Mouse (Mus musculus): Measurements from ENCODE around the gene Gm10447. TPM values are rescaled to one million over a fixed set of nuclear protein-coding genes. Genes with fewer than 3 reads are reported as not detected.

Gm10447 gene
- polyA plus RNA-seq (2015; fragmentation: Nextera tagmentation; extraction: Ambion mirVana): 0.22 and 0.25 TPM in 2 replicates

- Histone ChIP-seq H3K4me1 (peaks cover 7% of the 10 kb centered on the region), H3K27me3 (peaks cover 28% of the 10 kb centered on the region), H3K4me2 (peak within 1 kb of the TSS; percentile 85), H3K9me3 (no peaks in the 10 kb centered on the region), H3K36me3 (no peaks in the 10 kb centered on the region), H3K4me3 (peak within 1 kb of the TSS; percentile 57), H3K27ac (peak within 1 kb of the TSS; percentile 12; the same call in 1 of the 2 replicates), H3K9ac (peak within 1 kb of the TSS; percentile 76)
- WGBS: 2% methylated on average over 42 of the region's 42 CpGs
- peak; percentile 65 for ATAC-seq (ENCODE audit: insufficient number of reproducible peaks, insufficient read depth, low FRiP score, low TSS enrichment, low read depth)
Measured at GRCm38 (mm10) chr11:53456474-53457371, at the start of gene Gm10447, which contains the start of gene Shroom1. Gene Gm10447 (minus strand): TSS chr11:53457110. Gene Shroom1 (plus strand): TSS chr11:53457205.

GRCm38 (mm10) chr11:53505026-53505663 lies 48.2 kb upstream of the Gm10447 start:
- H3K27me3 ChIP-seq: no peaks in the 10 kb centered on the region; the same call in 1 of the 2 replicates
- H3K4me1 ChIP-seq: peaks cover 13% of the 10 kb centered on the region; the same call in 1 of the 2 replicates
- no peak overlapping the region for H3K4me2 ChIP-seq
- H3K9me3 ChIP-seq: no peaks in the 10 kb centered on the region
- 54% methylated on average over 5 of the region's 5 CpGs for WGBS
- no peaks in the 10 kb centered on the region for H3K36me3 ChIP-seq
- no peak overlapping the region; the same call in 1 of the 2 replicates for H3K9ac ChIP-seq
- H3K27ac ChIP-seq: no peak overlapping the region
- ATAC-seq (ENCODE audit: insufficient number of reproducible peaks, insufficient read depth, low FRiP score, low TSS enrichment, low read depth): no peak
- H3K4me3 ChIP-seq: no peak overlapping the region

- H3K4me1 ChIP-seq: peaks cover 13% of the 10 kb centered on the region; the same call in 1 of the 2 replicates
- H3K9me3 ChIP-seq: no peaks in the 10 kb centered on the region
- peaks cover 3% of the 10 kb centered on the region; the same call in 1 of the 2 replicates for H3K27me3 ChIP-seq
- no peak overlapping the region for H3K9ac ChIP-seq
- 83% methylated on average over 8 of the region's 8 CpGs for WGBS
- H3K4me2 ChIP-seq: no peak overlapping the region
- no peak overlapping the region for H3K27ac ChIP-seq
- H3K4me3 ChIP-seq: no peak overlapping the region
- H3K36me3 ChIP-seq: no peaks in the 10 kb centered on the region
- ATAC-seq (ENCODE audit: insufficient number of reproducible peaks, insufficient read depth, low FRiP score, low TSS enrichment, low read depth): no peak
Measured at GRCm38 (mm10) chr11:53504376-53504775, 47.5 kb upstream of the Gm10447 start.

- Histone ChIP-seq H3K36me3 (no peaks in the 10 kb centered on the region), H3K4me3 (no peak overlapping the region), H3K27ac (no peak overlapping the region), H3K27me3 (peaks cover 3% of the 10 kb centered on the region; the same call in 1 of the 2 replicates), H3K4me2 (no peak overlapping the region), H3K9ac (no peak overlapping the region), H3K9me3 (no peaks in the 10 kb centered on the region), H3K4me1 (peaks cover 13% of the 10 kb centered on the region; the same call in 1 of the 2 replicates)
- no peak for ATAC-seq (ENCODE audit: insufficient number of reproducible peaks, insufficient read depth, low FRiP score, low TSS enrichment, low read depth)
- WGBS: 76% methylated on average over 5 of the region's 5 CpGs
Measured at GRCm38 (mm10) chr11:53503738-53504137, 46.8 kb upstream of the Gm10447 start.

GRCm38 (mm10) chr11:53502039-53502765 lies 45.3 kb upstream of the Gm10447 start:
- 85% methylated on average over 8 of the region's 8 CpGs for WGBS
- Histone ChIP-seq H3K27ac (no peak overlapping the region), H3K9me3 (no peaks in the 10 kb centered on the region), H3K4me1 (peaks cover 13% of the 10 kb centered on the region; the same call in 1 of the 2 replicates), H3K27me3 (peaks cover 3% of the 10 kb centered on the region; the same call in 1 of the 2 replicates), H3K36me3 (no peaks in the 10 kb centered on the region), H3K4me2 (no peak overlapping the region), H3K9ac (no peak overlapping the region), H3K4me3 (no peak overlapping the region)
- no peak for ATAC-seq (ENCODE audit: insufficient number of reproducible peaks, insufficient read depth, low FRiP score, low TSS enrichment, low read depth)

- 0 out of 2 replicates have a peak, but pooled peaks have one; percentile 43 for ATAC-seq (ENCODE audit: insufficient number of reproducible peaks, insufficient read depth, low FRiP score, low TSS enrichment, low read depth)
- no peaks in the 10 kb centered on the region for H3K36me3 ChIP-seq
- peaks cover 18% of the 10 kb centered on the region; the same call in 1 of the 2 replicates for H3K4me1 ChIP-seq
- no peak overlapping the region for H3K27ac ChIP-seq
- H3K9ac ChIP-seq: no peak overlapping the region
- H3K4me2 ChIP-seq: peak overlapping the region; percentile 30; the same call in 1 of the 2 replicates
- H3K4me3 ChIP-seq: no peak overlapping the region
- H3K27me3 ChIP-seq: peaks cover 3% of the 10 kb centered on the region; the same call in 1 of the 2 replicates
- 7% methylated on average over 11 of the region's 11 CpGs for WGBS
- H3K9me3 ChIP-seq: no peaks in the 10 kb centered on the region
Measured at GRCm38 (mm10) chr11:53500569-53500968, 43.7 kb upstream of the Gm10447 start.

GRCm38 (mm10) chr11:53496946-53497345 lies 40.0 kb upstream of the Gm10447 start:
- Histone ChIP-seq H3K27me3 (peaks cover 3% of the 10 kb centered on the region; the same call in 1 of the 2 replicates), H3K4me3 (no peak overlapping the region), H3K9ac (no peak overlapping the region), H3K36me3 (no peaks in the 10 kb centered on the region), H3K4me2 (no peak overlapping the region), H3K27ac (no peak overlapping the region), H3K4me1 (peaks cover 15% of the 10 kb centered on the region; the same call in 1 of the 2 replicates), H3K9me3 (no peaks in the 10 kb centered on the region)
- ATAC-seq (ENCODE audit: insufficient number of reproducible peaks, insufficient read depth, low FRiP score, low TSS enrichment, low read depth): no peak; the same call in 1 of the 2 replicates
- 63% methylated on average over 6 of the region's 6 CpGs for WGBS

GRCm38 (mm10) chr11:53495417-53495816 lies 38.5 kb upstream of the Gm10447 start:
- Histone ChIP-seq H3K27ac (peak overlapping the region; percentile 60; the same call in 1 of the 2 replicates), H3K9me3 (no peaks in the 10 kb centered on the region), H3K4me1 (peaks cover 10% of the 10 kb centered on the region; the same call in 1 of the 2 replicates), H3K9ac (no peak overlapping the region), H3K4me3 (no peak overlapping the region), H3K4me2 (no peak overlapping the region), H3K36me3 (no peaks in the 10 kb centered on the region), H3K27me3 (0 out of 2 replicates have a peak, but pooled peaks cover 3% of the 10 kb centered on the region)
- 25% methylated on average over 6 of the region's 6 CpGs for WGBS
- no peak for ATAC-seq (ENCODE audit: insufficient number of reproducible peaks, insufficient read depth, low FRiP score, low TSS enrichment, low read depth)

- H3K36me3 ChIP-seq: no peaks in the 10 kb centered on the region
- H3K4me1 ChIP-seq: peaks cover 9% of the 10 kb centered on the region; the same call in 1 of the 2 replicates
- no peak overlapping the region for H3K27ac ChIP-seq
- no peak overlapping the region for H3K9ac ChIP-seq
- H3K27me3 ChIP-seq: no peaks in the 10 kb centered on the region; the same call in 1 of the 2 replicates
- ATAC-seq (ENCODE audit: insufficient number of reproducible peaks, insufficient read depth, low FRiP score, low TSS enrichment, low read depth): no peak
- no peak overlapping the region for H3K4me3 ChIP-seq
- WGBS: 31% methylated on average over 3 of the region's 3 CpGs
- H3K9me3 ChIP-seq: no peaks in the 10 kb centered on the region; the same call in 1 of the 2 replicates
- no peak overlapping the region for H3K4me2 ChIP-seq
Measured at GRCm38 (mm10) chr11:53493243-53493955, 36.5 kb upstream of the Gm10447 start.

- no peaks in the 10 kb centered on the region; the same call in 1 of the 2 replicates for H3K9me3 ChIP-seq
- ATAC-seq (ENCODE audit: insufficient number of reproducible peaks, insufficient read depth, low FRiP score, low TSS enrichment, low read depth): no peak
- H3K27ac ChIP-seq: no peak overlapping the region
Measured at GRCm38 (mm10) chr11:53491954-53492401, 35.1 kb upstream of the Gm10447 start.

More at GRCm38 (mm10) chr11:53491954-53492401, 35.1 kb upstream of the Gm10447 start:
- H3K9ac ChIP-seq: no peak overlapping the region
- peaks cover 14% of the 10 kb centered on the region for H3K27me3 ChIP-seq
- no peaks in the 10 kb centered on the region for H3K36me3 ChIP-seq
- H3K4me2 ChIP-seq: no peak overlapping the region
- H3K4me3 ChIP-seq: no peak overlapping the region
- H3K4me1 ChIP-seq: peaks cover 15% of the 10 kb centered on the region
- WGBS: 14% methylated on average over 8 of the region's 8 CpGs
